Mouse (Mus musculus): ENCODE data around the gene Eno2.
"Not testable (repeated sequence)": the region's sequence is repeated elsewhere in the genome, so short reads cannot be mapped to it uniquely, and the experiment has no call there.

The Eno2 gene

DNA sequence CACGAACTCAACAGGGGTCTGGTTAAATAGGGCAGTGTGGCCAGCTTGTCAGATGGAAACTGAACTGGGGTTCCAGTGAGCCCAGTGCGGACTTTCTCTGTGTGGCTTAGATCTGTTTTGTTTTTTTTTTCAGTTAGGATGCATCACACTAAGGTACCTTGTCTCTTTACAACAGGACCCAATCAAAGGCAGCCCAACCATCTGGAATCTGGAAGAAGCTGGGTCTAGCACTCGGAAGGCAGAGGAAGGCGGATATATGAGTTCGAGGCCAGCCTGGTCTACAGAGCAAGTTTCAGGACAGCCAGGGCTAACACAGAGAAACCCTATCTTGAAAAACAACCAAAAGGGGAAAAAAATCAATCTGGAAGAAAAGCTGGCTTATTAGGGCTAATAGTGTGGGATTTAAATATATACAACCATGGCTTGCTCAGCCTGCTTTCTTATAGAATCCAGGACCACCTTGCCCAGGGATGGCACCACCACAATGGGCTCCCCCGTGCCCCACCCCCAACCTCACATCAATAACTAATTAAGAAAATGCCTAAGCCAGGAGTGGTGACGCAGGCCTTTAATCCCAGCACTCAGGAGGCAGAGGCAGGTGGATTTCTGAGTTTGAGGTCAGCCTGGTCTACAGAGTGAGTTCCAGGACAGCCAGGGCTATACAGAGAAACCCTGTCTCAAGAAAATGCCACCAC, 37.1 kb upstream of the Eno2 start:
- no peak for DNase-seq (ENCODE audit: extremely low read depth, insufficient read length, low spot score)

DNA sequence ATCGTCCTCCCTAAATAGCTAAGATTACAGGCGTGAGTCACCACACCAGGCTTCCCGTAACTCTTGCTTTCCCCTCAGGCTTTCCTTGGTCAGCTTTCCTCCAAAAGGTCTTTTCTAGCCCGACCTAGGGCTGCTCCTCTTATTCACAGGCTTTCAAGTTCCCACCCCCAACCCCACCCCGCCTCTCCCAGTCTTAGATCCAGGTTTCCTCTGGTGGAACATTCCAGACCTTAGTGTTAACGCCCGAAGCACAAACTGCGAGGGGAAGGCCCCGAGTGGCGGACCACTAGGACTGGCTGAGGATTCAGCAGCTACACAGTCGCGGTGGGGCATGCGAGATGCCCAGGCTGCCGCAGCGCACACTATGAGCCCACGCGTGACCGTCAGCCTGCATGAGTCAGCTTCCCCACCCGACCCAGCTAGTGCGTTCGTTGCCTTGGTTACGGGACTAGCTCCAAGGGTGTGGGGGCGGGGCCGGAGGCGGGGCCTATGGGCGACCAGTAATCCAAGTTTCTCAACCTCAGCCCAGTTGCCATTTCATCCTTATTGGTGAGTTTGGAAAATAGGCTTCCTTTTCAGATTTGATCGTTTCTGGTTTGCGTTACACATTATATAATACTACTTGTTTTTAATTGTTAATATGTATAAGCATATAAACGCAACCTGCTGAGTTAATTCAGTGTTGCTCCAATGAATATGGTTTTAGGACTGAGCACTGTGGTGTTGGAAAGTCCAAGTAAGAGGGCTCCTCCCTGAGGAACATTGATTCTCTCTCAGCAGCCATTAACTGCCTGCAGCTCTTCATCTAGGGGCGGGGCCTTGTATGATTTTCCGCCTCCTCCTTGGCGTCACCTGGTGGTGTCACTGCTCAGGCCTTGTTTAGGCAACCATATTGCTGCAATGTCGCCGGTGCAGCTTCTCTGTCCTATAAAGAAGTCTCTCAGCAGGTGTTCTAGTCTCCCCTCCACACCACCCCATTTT, 36.2 kb upstream of the Eno2 start:
- peak; percentile 99 for DNase-seq (ENCODE audit: extremely low read depth, insufficient read length, low spot score)

DNA sequence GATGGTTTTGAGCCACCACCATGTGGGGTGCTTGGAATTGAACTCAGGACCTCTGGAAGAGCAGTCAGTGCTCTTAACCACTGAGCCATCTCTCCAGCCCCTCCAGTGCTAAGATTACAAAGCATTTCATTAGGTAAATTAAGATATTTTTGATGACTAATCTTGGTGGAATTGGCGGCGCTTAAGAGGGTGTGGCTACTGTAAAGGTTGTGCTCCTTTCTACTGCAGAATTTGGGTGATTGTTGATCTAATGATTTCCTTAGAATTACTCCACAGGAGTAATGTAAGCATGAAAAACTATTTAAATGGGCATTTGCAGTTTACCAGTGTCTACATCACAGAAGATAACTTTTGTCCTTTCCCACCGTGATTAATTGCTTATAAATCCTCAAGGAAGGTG, 34.9 kb upstream of the Eno2 start:
- DNase-seq (ENCODE audit: extremely low read depth, insufficient read length, low spot score): peak; percentile 53

DNA sequence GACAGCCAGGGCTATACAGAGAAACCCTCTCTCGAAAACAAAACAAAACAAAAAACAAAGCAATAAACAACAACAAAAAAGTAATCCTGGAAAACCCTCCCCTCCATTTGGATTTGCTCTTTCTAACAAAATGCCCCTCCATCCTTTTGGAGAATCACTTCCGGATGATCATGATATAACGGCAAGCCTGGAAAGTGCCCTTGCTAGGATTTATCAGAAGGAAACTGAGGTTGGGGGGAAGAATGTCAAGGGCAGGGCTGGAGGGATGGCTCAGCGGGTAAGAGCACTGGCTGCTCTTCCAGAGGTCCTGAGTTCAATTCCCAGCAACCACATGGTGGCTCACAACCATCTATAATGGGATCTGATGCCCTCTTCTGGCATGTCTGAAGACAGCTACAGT, 34.2 kb upstream of the Eno2 start:
- not testable (repeated sequence) for DNase-seq (ENCODE audit: extremely low read depth, insufficient read length, low spot score)

DNA sequence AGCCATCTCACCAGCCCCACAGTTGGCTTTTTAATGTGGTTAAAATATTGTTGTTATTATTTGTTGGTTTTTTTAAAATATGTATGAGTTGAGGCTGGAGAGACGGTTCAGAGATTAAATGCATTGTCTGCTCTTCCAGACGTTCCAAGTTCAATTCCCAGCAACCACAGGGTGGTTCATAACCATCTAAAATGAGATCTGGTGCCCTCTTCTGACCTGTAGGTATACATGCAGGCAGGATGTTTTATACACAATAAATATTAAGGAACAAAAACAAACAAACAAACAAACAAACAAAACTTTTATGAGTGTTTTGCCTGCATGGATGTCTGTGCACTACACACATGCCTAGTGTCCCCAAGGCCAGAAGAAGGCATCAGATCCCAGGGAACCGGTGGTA, 33.6 kb upstream of the Eno2 start:
- no peak for DNase-seq (ENCODE audit: extremely low read depth, insufficient read length, low spot score)

DNA sequence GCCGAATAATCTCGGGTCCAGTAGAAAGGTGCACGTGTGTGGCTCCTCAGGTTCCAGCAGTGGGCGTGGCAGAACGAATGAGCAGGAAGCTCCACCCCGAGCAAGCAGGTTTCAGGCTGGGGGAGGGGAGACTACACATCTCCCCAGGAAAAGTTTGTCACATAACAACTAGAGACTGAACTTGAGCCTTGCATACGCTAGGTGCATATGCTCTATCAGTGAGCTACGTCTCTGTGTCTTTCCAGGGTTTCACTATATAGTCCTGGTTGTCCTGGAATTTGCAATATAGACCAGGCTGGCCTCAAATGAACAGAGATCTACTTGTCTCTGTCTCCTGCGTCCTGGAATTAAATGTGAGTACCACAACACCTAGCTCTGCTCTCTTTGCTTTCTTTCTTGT, 32.9 kb upstream of the Eno2 start:
- not testable (repeated sequence) for DNase-seq (ENCODE audit: extremely low read depth, insufficient read length, low spot score)

DNA sequence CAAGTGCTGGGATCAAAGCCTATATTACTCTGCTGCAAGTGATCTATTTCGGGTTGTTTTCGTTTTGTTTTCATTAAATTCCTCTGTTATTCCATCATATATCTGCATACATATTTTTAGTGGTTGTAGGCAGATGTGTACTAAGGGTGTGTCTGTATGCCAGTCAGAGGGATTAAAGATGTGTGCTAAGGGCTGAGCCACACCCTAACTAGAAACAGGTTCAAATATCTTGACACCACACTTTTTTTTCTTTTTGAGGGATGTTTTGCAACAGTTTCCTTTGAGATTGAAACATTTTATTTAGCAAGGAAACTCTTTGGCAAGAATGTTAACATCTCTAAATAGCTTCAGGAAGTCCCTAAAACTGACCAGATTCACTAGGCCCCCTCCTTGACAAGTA, 26.7 kb upstream of the Eno2 start:
- DNase-seq (ENCODE audit: extremely low read depth, insufficient read length, low spot score): no peak

DNA sequence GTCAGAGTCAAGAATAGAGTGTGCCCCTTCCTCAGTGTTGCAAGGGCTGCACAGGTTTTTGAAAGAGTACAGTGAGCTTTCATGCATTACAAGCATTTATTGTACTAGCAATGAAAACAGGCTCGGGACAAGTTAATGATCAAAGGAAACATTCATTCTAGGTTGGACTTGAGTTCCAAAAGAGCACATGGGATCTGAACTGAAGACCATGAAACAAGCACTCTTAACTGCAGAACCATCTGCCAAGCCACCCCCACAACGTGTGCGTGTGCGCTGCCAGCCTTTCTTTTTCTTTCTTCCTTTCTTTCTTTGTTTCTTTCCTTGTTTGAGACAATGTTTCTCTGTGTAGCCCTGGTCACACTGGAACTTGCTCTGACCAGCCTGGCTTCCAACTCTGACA, 26.3 kb upstream of the Eno2 start:
- no peak for DNase-seq (ENCODE audit: extremely low read depth, insufficient read length, low spot score)

DNA sequence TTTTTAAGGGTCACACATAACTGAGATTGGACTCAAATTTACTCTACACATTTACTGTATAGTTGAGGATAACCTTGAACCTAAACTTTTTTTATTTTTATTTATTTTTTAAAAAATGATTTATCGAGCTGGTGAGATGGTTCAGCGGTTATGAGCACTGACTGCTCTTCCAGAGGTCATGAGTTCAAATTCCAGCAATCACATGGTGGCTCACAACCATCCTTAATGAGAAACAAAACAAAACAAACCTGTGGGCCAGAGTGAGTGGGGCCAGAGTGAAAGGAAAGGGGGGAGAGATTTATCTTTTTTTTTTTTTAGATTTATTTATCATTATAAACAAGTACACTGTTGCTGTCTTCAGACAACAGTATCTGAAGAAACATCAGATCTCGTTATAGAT, 22.4 kb upstream of the Eno2 start:
- DNase-seq (ENCODE audit: extremely low read depth, insufficient read length, low spot score): no peak

DNA sequence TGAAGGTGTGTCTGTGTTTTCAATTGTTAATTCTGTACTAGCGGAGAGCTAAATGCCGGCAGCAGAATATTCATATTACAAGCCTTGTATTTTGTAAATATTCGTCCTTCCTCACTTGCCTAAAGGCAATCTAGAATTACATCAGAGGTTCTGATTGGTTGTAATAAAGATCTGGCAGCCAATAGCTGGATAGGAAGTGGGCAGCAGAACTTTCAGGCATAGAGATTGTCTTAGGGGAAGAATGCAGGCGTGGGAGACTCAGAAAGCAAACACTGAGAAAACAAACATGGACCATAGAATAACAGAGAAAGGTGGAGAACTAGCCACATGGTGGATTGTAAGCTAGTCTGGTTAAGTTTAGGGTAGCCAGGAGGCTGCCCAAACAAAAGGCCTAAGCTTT, 20.6 kb upstream of the Eno2 start:
- DNase-seq (ENCODE audit: extremely low read depth, insufficient read length, low spot score): no peak

DNA sequence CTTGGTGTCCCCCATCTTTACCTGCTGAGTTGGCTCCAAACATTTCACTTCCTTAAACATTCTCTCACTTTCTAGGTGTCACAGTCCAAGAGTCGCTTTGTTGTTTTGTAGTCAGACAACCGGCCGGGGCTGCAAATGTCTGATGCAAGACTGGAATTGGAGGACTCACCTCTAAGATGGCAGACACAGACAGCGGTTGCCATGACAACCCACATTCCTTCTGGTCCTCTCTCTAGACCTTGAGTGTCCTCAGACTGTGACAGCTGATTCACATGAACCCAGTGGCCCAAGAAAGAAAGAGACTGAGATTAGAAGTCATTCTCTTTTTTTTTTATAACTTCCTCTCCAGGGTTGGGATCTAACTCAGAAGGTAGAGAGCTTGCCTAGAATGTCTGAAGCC, 20.0 kb upstream of the Eno2 start:
- DNase-seq (ENCODE audit: extremely low read depth, insufficient read length, low spot score): no peak

DNA sequence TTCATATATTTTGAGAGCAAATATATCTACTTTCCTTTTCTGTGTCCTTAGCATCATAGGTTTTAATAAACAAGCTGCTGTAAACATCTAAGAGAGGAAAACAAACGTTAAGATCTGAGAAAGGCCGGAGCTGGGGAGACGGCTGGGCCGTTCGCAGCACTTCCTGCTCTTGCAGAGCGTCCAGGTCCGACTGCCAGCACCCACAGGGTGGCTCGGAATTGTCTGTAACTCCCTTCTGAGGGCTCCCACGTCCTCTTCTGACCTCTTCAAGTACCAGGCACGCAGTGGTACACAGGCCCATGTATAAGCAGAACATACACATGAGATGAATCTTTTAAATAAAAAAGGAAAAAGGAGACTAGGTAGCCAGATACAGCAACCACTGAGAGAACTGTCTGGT, 18.2 kb upstream of the Eno2 start:
- no peak for DNase-seq (ENCODE audit: extremely low read depth, insufficient read length, low spot score)

DNA sequence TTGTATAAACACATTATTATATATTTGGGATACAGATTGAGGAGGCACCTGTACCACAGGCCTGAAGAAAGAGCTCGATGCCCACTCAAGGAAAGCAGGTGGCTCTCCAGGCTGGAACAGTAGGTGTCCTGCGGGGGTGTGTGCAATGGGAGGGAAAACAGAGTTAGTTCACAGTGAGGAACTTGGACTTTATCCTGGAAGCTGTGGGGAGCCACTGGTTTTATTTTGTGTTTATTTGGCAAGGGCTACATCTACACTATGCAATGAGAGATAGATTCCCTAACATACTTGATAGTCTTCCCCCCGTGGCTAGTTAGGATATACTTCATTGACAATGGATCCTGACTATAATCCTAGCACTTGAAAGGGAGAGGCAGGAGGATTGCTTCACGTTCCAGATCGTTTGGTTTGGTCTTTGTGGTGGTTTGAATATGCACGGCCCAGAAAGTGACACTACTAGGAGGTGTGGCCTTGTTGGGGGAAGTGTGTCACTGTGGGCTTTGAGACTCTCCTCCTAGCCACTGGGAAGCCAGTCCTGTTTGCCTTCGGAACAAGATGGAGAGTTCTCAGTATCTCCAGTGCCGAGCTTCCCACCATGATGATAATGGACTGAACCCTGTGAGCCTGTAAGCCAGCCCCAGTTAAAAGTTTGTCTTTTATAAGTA, 17.4 kb upstream of the Eno2 start:
- no peak for DNase-seq (ENCODE audit: extremely low read depth, insufficient read length, low spot score)

DNA sequence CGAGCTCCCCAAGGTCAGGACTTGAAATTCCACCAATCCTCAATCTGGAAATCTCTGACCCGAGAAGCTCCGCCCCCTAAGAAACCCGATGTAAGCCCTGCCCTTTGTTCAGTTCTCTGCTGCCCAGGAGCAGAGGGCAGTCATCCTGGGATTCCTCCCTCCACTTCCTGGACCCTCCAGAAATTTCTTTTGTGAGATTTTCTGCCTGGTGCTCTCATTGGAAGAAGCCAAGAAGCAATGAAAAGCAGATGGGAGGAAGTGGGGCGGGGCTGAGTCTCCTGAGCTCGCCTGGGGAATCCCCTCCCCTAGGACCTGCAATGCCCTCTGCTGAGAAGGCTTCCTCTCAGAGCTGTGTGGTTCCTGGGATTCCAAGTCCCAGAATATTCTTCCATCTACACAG, 13.0 kb upstream of the Eno2 start:
- DNase-seq (ENCODE audit: extremely low read depth, insufficient read length, low spot score): peak; percentile 64

DNA sequence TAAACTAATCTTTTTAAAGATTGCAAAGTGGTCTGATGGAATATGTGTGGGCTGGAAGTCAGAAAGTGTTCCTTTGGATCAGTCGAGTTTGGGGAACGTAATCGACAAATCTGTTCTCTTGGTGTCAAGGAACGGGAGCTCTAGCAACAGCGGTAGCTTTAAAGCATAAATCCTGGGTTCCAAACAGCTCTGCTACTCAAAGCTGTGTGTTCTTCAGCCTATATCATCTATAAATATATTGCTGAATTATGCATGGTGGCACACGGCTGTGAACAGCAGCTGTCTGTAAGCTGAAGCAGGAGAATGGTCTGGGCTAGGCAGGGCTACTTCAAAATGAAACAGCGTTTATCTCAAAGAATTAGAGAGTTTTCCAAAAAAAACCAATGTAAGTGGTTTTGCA, 11.4 kb upstream of the Eno2 start:
- no peak for DNase-seq (ENCODE audit: extremely low read depth, insufficient read length, low spot score)

DNA sequence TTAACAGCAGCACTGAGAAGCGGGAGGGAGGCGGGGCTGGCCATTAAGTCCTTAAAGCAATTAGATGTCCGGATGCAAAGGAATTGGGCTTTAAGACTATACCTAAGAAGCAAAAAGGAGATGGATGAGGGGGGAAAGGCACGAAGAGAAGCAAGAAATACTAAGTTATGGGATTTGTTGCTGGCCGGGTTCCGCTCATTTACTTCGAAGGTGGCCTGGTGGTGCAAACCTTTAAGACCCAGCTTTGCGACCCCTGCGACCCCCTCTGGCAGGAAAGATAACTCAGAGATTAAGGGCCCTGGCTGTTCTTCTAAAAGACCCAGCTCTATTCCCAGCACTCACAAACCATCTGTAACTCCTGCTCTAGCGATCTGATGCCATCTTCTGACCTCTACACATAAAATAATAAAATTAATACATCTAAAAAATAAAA, 10.5 kb upstream of the Eno2 start:
- DNase-seq (ENCODE audit: extremely low read depth, insufficient read length, low spot score): no peak

DNA sequence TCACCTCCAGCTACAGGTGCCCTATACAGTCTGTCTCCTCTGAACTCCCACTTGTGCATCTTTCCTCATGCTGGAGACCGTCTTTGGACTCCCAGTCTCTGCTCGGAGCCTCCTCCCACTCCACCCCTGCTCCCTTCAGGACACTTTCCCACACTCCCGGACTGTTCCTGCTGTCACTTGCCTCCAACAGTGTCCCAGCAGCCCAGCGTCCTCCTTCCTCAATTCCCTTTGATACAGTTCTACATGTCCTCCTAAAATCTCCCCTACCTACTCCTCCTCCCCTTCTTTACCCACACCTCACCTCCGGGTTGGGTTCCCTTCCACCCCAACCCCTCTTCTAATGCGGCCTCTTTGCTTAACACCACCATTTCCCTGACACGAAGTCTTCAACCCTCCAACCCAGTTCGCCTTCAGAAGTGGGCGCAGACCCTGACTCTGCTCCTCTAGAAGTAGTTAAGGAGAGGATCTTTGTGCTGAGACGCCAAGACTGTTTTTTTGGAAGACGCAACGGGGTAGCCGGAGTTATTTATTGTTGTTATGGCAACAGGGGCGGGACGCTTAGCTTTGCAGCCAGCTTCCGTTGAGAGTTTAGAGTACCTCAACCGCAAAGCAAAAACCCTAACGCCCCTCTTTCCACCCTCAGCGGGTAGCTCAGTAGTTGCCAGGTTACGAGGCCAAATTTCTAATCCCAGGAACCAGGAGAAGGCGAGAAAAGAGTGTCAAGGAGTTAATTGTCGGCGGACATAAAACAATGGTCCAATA, 9.9 kb upstream of the Eno2 start, which contains the start of gene Lrrc23:
Gene Lrrc23 (minus strand): TSS at position 506 of the 762 bp plus-strand sequence.
- no peak for DNase-seq (ENCODE audit: extremely low read depth, insufficient read length, low spot score)

DNA sequence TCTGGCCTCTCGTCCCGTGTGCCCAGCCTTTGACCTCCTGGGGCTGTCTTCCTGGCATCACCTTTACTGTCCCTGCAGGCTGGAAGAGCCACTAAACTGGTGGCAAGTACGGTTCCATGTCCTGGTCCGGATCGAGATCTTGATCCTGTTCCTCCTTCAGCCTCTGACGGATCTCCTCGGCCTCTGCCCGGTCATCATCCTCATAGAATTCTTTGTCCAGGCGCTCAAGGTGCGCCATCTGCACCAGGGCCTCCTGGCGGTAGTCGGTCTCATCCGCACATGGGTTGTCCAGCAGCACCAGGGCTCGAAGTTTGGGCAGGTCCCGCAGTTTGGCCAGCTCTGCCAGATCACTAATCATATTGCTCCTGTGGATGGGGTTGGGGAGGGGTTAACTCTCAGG, 1.0 kb upstream of the Eno2 start:
- no peak for DNase-seq (ENCODE audit: extremely low read depth, insufficient read length, low spot score)

DNA sequence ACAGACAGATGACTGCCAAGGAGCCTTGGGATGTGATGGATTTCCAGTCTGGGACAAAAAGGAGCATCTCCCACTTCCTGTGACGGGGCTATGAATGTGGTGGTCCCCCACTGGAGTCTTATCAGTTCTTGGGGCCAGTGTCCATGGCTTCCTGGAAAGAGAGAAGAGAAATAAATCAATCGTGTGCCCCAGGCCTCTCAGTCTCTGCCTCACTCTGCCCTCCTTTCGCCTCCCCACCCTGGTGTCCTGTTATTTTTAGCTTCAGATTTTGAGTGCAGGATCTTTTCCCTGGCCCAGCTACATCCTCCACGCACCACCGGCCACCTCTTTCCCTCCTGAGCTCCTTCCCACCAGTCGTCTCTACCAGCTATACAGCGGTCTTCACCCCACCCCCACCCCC, 540 bp upstream of the Eno2 start:
- no peak for DNase-seq (ENCODE audit: extremely low read depth, insufficient read length, low spot score)

DNA sequence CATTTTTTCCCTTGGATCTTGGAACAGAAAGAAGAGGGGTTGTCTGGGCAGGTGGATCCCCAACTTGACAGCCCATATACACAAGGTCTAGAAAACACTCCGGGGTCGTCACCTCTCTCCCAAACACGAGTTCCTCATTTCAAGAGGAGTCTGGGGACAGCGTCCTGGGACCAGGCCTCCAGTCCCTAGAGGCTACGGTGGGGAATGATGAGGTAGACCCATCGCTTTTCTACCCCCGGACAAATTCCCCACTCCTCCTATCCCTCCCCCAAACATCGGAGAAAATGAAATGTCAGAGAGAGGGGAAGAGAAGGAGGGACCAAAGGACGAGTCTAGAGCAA, 799 bp downstream of the Eno2 start:
- no peak for DNase-seq (ENCODE audit: extremely low read depth, insufficient read length, low spot score)

Measured in 3134 (cell line).